Mouse (Mus musculus): Measurements from ENCODE around the gene Galntl6. TPM values are rescaled to one million over a fixed set of nuclear protein-coding genes. Genes with fewer than 3 reads are reported as not detected.
"Not testable (repeated sequence)": the region's sequence is repeated elsewhere in the genome, so short reads cannot be mapped to it uniquely, and the experiment has no call there.

Gene Galntl6
- polyA plus RNA-seq, 1 experiment from 2014 or later: 17.5 TPM

GRCm38 (mm10) chr8:57772732-57773265 is 1139.6 kb downstream of the Galntl6 start:
- ATAC-seq (ENCODE audit: low FRiP score, low read depth): 0 out of 2 replicates have a peak, but pooled peaks have one; percentile 45
- H3K9ac ChIP-seq: no peak overlapping the region
- no peaks in the 10 kb centered on the region for H3K27me3 ChIP-seq
- no peak overlapping the region for H3K27ac ChIP-seq (replicated peaks)
- H3K4me2 ChIP-seq: no peak overlapping the region
- H3K9me3 ChIP-seq: no peaks in the 10 kb centered on the region
- no peaks in the 10 kb centered on the region for H3K4me1 ChIP-seq (replicated peaks)
- WGBS: 35% methylated on average over 12 of the region's 12 CpGs
- H3K36me3 ChIP-seq: no peaks in the 10 kb centered on the region
- no peak overlapping the region for H3K4me3 ChIP-seq

- no peaks in the 10 kb centered on the region for H3K36me3 ChIP-seq
- H3K9me3 ChIP-seq: no peaks in the 10 kb centered on the region
- ATAC-seq (ENCODE audit: low FRiP score, low read depth): no peak
- no peak overlapping the region for H3K4me3 ChIP-seq
- peaks cover 6% of the 10 kb centered on the region for H3K4me1 ChIP-seq (replicated peaks)
- no peak overlapping the region for H3K9ac ChIP-seq
- H3K27ac ChIP-seq (replicated peaks): no peak overlapping the region
- 37% methylated on average over 2 of the region's 2 CpGs for WGBS
- no peaks in the 10 kb centered on the region for H3K27me3 ChIP-seq
- H3K4me2 ChIP-seq: no peak overlapping the region
Measured at GRCm38 (mm10) chr8:57767541-57767940, 1144.9 kb downstream of the Galntl6 start.

- Histone ChIP-seq H3K9ac (no peak overlapping the region), H3K4me3 (no peak overlapping the region), H3K9me3 (no peaks in the 10 kb centered on the region), H3K27ac (replicated peaks) (no peak overlapping the region), H3K4me1 (replicated peaks) (peaks cover 6% of the 10 kb centered on the region), H3K36me3 (no peaks in the 10 kb centered on the region), H3K27me3 (no peaks in the 10 kb centered on the region), H3K4me2 (peak overlapping the region; percentile 37)
- no peak for ATAC-seq (ENCODE audit: low FRiP score, low read depth)
- 62% methylated on average over 10 of the region's 10 CpGs for WGBS
Measured at GRCm38 (mm10) chr8:57766471-57767065, 1145.9 kb downstream of the Galntl6 start.

- H3K9ac ChIP-seq: no peak overlapping the region
- H3K27me3 ChIP-seq: no peaks in the 10 kb centered on the region
- ATAC-seq (ENCODE audit: low FRiP score, low read depth): no peak
- H3K27ac ChIP-seq (replicated peaks): no peak overlapping the region
- peak overlapping the region; percentile 37 for H3K4me2 ChIP-seq
- no peaks in the 10 kb centered on the region for H3K36me3 ChIP-seq
- WGBS: 21% methylated on average over 13 of the region's 13 CpGs
- H3K4me1 ChIP-seq (replicated peaks): peaks cover 6% of the 10 kb centered on the region
- no peaks in the 10 kb centered on the region for H3K9me3 ChIP-seq
- H3K4me3 ChIP-seq: no peak overlapping the region
Measured at GRCm38 (mm10) chr8:57765726-57766351, 1146.6 kb downstream of the Galntl6 start.

- H3K4me1 ChIP-seq (replicated peaks): peaks cover 6% of the 10 kb centered on the region
- H3K4me2 ChIP-seq: no peak overlapping the region
- H3K27me3 ChIP-seq: no peaks in the 10 kb centered on the region
- H3K9me3 ChIP-seq: no peaks in the 10 kb centered on the region
- no peaks in the 10 kb centered on the region for H3K36me3 ChIP-seq
- ATAC-seq (ENCODE audit: low FRiP score, low read depth): no peak
- no peak overlapping the region for H3K9ac ChIP-seq
- H3K27ac ChIP-seq (replicated peaks): no peak overlapping the region
- H3K4me3 ChIP-seq: no peak overlapping the region
- 63% methylated on average over 4 of the region's 4 CpGs for WGBS
Measured at GRCm38 (mm10) chr8:57765192-57765591, 1147.2 kb downstream of the Galntl6 start.

GRCm38 (mm10) chr8:57762622-57763021 is 1149.8 kb downstream of the Galntl6 start:
- 79% methylated on average over 2 of the region's 2 CpGs for WGBS
- H3K27me3 ChIP-seq; H3K4me1 ChIP-seq (replicated peaks); H3K9me3 ChIP-seq; H3K4me2 ChIP-seq; H3K27ac ChIP-seq (replicated peaks); ATAC-seq (ENCODE audit: low FRiP score, low read depth); H3K9ac ChIP-seq; H3K36me3 ChIP-seq; H3K4me3 ChIP-seq: not testable (repeated sequence)

GRCm38 (mm10) chr8:57760921-57761320 is 1151.5 kb downstream of the Galntl6 start:
- no peaks in the 10 kb centered on the region for H3K36me3 ChIP-seq
- no peaks in the 10 kb centered on the region for H3K9me3 ChIP-seq
- ATAC-seq (ENCODE audit: low FRiP score, low read depth): no peak
- 53% methylated on average over 1 of the region's 1 CpGs for WGBS
- no peak overlapping the region for H3K4me2 ChIP-seq
- H3K9ac ChIP-seq: no peak overlapping the region
- H3K27ac ChIP-seq (replicated peaks): no peak overlapping the region
- H3K27me3 ChIP-seq: no peaks in the 10 kb centered on the region
- H3K4me3 ChIP-seq: no peak overlapping the region
- H3K4me1 ChIP-seq (replicated peaks): peaks cover 3% of the 10 kb centered on the region

- no peak overlapping the region for H3K27ac ChIP-seq (replicated peaks)
- no peaks in the 10 kb centered on the region for H3K9me3 ChIP-seq
- ATAC-seq (ENCODE audit: low FRiP score, low read depth): no peak
- no peaks in the 10 kb centered on the region for H3K36me3 ChIP-seq
- no peak overlapping the region for H3K4me2 ChIP-seq
- H3K4me1 ChIP-seq (replicated peaks): 0 out of 2 replicates have a peak, but pooled peaks cover 4% of the 10 kb centered on the region
- no peaks in the 10 kb centered on the region for H3K27me3 ChIP-seq
- no peak overlapping the region for H3K9ac ChIP-seq
- no peak overlapping the region for H3K4me3 ChIP-seq
Measured at GRCm38 (mm10) chr8:57758857-57759256, 1153.6 kb downstream of the Galntl6 start.

- H3K9ac ChIP-seq: no peak overlapping the region
- H3K27me3 ChIP-seq: no peaks in the 10 kb centered on the region
- no peak overlapping the region for H3K4me3 ChIP-seq
- H3K4me2 ChIP-seq: no peak overlapping the region
- H3K27ac ChIP-seq (replicated peaks): no peak overlapping the region
- H3K9me3 ChIP-seq: no peaks in the 10 kb centered on the region
- ATAC-seq (ENCODE audit: low FRiP score, low read depth): no peak
- H3K36me3 ChIP-seq: no peaks in the 10 kb centered on the region
- H3K4me1 ChIP-seq (replicated peaks): 0 out of 2 replicates have a peak, but pooled peaks cover 4% of the 10 kb centered on the region
Measured at GRCm38 (mm10) chr8:57757476-57757875, 1155.0 kb downstream of the Galntl6 start.

GRCm38 (mm10) chr8:57754066-57754465 is 1158.4 kb downstream of the Galntl6 start:
- Histone ChIP-seq H3K27me3 (no peaks in the 10 kb centered on the region), H3K4me1 (replicated peaks) (0 out of 2 replicates have a peak, but pooled peaks cover 4% of the 10 kb centered on the region), H3K9me3 (no peaks in the 10 kb centered on the region), H3K27ac (replicated peaks) (no peak overlapping the region), H3K4me3 (no peak overlapping the region), H3K36me3 (no peaks in the 10 kb centered on the region), H3K9ac (no peak overlapping the region), H3K4me2 (0 out of 2 replicates have a peak overlapping the region, but pooled peaks have one; percentile 7)
- WGBS: 36% methylated on average over 6 of the region's 6 CpGs
- no peak for ATAC-seq (ENCODE audit: low FRiP score, low read depth)

- no peak overlapping the region for H3K4me3 ChIP-seq
- no peaks in the 10 kb centered on the region for H3K4me1 ChIP-seq (replicated peaks)
- no peaks in the 10 kb centered on the region for H3K9me3 ChIP-seq
- H3K27ac ChIP-seq (replicated peaks): no peak overlapping the region
- no peaks in the 10 kb centered on the region for H3K36me3 ChIP-seq
- ATAC-seq (ENCODE audit: low FRiP score, low read depth): no peak
- H3K9ac ChIP-seq: no peak overlapping the region
- H3K27me3 ChIP-seq: no peaks in the 10 kb centered on the region
- WGBS: 84% methylated on average over 12 of the region's 12 CpGs
- H3K4me2 ChIP-seq: no peak overlapping the region
Measured at GRCm38 (mm10) chr8:57743636-57744035, 1168.8 kb downstream of the Galntl6 start.

GRCm38 (mm10) chr8:57741983-57742382 is 1170.5 kb downstream of the Galntl6 start:
- Histone ChIP-seq H3K4me3 (no peak overlapping the region), H3K36me3 (no peaks in the 10 kb centered on the region), H3K9ac (no peak overlapping the region), H3K27ac (replicated peaks) (no peak overlapping the region), H3K9me3 (no peaks in the 10 kb centered on the region), H3K4me1 (replicated peaks) (no peaks in the 10 kb centered on the region), H3K27me3 (no peaks in the 10 kb centered on the region), H3K4me2 (no peak overlapping the region)
- 64% methylated on average over 6 of the region's 6 CpGs for WGBS
- ATAC-seq (ENCODE audit: low FRiP score, low read depth): no peak
